Mouse (Mus musculus): Measurements from ENCODE around the gene Sumo1.
"Not testable (repeated sequence)": the region's sequence is repeated elsewhere in the genome, so short reads cannot be mapped to it uniquely, and the experiment has no call there.

Sumo1 gene

DNA sequence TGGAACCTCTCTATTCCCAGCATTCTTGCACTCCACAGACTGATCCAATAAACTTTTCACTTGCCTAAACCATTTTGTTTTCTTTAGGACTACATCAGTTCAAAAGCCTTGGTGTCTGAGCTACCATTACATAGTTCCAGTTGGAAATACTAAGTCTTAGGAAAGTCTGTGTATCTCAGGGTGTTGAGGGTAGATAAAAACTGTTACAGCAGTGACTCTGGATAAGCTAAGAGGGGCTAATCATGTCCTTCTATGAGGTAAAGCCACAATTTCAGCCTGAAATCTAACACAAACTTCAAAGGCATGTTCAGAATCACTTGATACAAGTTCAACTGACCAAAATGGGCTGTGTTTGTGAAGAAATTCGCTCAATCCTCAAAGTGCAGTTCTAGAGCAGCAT, 34.3 kb downstream of the Sumo1 start:
- DNase-seq (ENCODE audit: low spot score): no peak

DNA sequence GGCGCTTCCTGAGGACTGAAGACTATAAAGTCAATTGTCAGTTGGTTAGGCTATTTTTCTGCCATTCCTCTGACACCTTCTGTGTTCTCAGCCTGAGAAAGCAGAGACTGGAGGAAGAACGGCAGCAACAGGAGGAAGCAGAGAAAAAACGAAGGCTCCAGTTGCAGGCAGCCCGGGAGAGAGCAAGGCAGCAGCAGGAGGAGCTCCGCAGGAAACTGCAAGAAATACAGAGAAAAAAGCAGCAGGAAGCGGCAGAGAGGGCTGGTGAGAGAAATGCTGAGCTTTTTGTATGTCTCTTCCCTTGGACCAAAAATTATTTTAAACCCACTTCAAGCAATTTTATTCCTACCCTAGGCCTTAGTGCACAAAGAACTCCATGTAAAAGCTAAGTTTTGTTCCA, 37.6 kb downstream of the Sumo1 start:
- DNase-seq (ENCODE audit: low spot score): no peak

DNA sequence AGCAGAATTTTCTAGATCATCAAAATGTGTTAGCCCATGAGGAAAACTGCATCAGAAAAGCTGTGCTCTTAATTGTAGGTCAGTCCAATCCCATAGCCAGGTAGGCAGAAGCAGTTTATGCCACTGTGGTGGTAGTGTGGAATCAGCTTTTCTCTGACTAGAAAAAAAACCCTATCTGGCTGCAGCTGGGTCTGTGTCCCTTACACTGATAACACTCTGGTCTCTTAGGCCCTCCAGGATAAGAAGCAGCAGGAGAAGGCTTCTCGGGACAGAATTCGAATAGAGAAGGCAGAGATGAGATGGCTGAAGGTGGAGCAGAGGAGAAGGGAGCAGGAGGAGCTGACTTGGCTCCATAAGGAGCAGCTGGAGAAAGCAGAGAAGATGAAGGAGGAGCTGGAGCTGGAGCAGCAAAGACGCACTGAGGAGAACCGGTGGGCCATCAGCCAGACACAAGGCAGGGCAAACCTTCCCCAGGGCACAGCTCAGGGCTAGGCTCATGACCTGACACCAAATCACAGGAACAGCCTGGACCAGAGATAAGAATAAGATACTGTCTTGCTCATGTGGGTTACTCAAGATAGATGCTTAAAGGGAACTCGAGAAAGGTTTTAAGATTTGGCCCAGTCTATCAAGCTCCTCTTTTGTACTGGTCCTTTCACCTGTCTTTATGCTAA, 38.5 kb downstream of the Sumo1 start:
- peak; percentile 15 for DNase-seq (ENCODE audit: low spot score)

DNA sequence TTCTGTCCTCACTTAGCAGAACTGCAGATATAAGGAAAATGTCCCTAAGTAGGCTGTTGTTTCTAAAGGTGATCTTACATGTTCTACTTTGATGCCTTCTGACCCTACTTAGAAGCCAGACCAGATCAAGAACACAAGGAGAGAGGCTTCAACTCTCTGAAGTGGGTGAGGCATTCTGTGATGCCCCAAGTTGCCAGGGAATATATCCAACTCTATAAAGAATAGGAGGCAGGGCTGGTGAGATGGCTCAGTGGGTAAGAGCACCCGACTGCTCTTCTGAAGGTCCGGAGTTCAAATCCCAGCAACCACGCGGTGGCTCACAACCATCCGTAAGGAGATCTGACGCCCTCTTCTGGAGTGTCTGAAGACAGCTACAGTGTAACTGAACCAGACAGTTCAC, 40.3 kb downstream of the Sumo1 start:
- not testable (repeated sequence) for DNase-seq (ENCODE audit: low spot score)

DNA sequence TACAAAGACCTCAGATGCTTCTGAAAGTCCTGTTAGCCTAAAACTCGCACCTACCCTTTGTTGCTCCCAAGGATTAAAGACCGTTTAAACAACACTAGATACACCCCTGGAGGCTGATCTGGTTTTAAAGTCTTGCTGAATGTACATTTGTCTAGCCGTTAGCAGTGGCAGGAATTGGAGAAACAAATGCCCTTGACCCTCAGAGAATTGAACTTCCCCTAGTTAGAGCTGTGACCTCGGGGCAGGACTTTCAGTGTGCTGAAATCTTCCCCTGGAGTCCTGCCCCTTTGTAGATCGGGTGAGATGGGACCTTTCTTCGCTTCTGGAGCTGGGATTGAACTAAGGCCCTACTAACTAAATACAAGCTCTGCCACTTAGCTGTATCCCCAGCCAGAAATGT, 41.4 kb downstream of the Sumo1 start:
- no peak for DNase-seq (ENCODE audit: low spot score)

DNA sequence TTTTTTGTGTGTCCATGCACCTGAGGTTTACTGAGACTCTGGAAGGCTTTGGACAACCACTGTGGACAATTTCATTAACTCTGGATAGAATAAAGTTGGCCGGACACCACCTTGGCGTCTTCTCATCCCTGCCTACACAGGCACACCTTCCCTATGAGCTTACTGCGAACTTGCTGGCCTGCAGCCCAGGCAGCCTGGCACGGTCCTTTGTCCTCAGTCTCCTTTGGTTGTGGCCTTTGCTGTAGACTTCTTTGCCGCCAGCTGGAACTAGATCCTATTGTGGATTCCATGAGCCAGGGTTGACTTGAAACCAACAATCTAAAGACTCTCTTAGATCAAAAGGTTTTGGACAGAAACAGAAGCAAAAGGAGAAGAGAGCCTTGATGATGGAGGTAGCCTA, 45.2 kb downstream of the Sumo1 start:
- DNase-seq (ENCODE audit: low spot score): no peak

DNA sequence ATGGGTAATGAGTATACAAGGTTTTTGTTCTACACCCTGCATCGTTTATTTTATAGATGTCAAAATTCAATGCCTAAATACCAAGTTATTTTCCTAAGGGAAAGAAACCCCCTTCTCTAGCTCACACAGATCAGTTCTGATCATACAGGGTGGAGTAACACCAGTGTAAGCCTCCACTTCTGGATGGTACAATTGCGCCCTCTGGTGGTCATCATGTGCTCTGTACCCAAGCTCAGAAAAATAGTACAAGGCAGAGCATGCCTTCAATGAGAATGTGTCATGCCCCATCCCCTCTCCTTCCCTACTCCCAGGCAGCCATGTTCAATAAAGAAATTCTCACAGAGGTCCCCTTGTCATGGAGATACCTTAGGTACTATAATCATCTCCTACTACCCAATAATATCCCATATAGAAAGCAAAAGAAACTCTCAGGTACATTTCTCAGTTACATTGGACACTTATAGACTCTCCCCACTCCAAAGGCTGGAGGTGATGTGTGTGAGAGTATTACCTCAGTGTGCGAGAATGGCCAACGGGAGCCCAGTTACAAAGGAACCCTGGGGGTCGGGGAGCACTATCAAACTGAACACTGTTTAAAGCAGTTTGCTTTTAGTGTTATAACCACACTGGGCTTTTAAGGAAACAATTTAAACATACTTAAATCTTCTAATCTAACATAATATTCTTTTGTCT, 47.2 kb downstream of the Sumo1 start:
- no peak for DNase-seq (ENCODE audit: low spot score)

DNA sequence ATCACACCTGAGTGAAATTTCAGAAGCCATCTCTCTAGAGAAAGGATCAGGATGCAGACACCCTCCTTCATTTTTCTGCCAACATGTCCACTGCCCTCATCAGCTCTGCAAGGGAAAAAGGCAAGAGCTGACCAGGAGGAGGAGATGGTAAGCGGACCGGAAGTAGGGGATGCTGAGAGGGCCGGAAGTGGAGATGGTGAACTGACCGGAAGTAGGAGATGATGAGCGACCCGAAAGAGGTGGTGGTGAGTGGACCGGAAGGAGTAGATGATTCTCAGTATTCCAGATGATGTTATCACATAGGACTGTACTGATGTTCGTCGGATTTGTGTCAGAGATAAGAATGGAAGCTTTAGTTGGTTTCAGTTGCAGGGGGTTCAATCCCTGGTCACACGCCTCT, 51.4 kb downstream of the Sumo1 start:
- DNase-seq (ENCODE audit: low spot score): no peak

DNA sequence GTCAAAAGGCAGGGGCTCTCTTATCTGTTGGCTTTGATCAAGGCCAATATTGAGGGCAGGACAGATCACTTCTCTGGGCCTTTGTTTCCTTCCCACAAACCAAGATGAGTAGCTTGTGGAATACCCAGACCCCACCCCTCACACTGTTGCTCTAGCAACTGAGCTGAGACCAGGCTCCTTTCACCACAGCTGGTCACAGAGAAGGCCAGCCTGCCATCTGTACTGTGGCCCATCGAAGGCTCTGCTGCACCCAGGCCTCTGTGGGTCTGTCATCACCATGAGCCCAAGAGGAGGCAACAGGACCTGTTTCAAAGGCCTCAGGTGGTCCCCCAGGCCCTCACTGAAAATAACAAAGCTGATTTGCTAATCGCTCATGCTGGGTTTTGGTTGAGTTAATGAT, 55.6 kb downstream of the Sumo1 start:
- no peak for DNase-seq (ENCODE audit: low spot score)

DNA sequence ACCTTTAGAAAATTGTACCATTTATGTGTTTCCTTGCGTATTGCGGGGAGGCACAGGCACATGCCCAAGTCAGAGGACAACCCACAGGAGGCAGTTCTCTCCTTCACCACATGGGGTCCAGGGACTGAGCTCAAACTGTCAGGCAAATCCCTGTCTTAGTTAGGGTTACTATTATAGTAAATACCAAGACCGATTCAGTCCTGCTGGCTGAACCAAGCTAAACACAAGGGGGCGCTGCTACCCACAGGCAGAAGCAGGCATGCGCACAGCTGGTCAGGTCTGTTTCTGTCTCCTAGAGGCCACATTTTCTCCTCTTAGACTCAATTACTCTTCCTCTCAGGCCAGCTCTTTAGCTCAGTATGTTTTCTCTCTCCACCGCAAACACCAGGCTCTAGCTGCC, 56.8 kb downstream of the Sumo1 start:
- DNase-seq (ENCODE audit: low spot score): peak; percentile 17

DNA sequence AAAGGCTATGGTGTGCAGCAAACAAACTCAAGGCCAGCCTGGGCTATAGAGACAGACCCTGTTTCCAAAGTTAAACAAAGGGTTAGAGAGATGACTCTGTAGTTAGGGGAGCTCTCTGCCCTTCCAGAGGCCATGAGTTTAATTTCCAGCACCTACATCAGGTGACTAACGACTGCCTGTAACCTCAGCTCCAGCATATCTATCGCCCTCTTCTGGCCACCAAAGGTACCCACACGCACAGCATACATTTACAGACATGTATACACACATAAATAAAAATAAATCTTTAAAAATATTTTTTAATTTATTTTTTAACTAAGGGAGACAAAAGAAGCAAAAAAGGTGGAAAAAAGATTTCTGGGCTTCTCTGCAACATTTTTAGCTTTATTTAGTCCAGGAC, 59.7 kb downstream of the Sumo1 start:
- no peak for DNase-seq (ENCODE audit: low spot score)

DNA sequence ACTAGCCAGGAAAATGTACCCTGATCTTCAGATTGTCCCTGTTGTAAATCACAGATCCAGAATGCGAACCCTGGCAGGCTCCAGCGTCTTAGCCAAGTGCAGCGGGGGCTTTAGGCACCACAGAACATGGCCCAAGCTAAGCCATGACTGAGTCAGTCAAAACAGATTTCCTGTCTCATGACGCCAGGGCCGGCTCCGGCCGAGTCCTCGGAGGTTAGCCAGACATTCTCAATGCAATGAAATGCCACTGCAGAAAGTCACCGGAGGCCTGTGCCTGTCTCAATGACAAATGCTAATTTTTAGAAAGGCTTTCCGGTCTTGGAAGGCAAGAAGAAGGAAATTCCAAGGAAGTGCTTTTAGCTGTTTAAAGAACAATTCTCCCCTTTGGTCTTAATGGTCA, 60.7 kb downstream of the Sumo1 start:
- no peak for DNase-seq (ENCODE audit: low spot score)

DNA sequence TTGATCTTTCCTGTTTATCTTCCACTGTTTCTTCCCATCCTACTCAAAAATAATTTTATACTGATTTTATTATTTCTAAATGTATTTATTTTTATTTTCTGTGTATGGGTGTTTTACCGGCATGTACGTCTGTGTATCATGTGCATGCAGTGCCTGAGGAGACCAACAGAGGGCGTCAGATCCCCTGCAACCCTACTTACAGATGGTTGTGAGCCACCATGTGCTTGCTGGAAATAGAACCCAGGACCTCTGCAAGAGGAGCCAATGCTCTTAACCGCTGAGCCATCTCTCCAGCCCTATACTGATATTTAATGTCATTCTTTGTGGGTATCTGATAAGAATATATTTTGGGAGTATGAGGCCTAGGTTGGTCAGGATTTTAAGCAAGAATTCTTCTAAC, 61.2 kb downstream of the Sumo1 start:
- DNase-seq (ENCODE audit: low spot score): no peak

DNA sequence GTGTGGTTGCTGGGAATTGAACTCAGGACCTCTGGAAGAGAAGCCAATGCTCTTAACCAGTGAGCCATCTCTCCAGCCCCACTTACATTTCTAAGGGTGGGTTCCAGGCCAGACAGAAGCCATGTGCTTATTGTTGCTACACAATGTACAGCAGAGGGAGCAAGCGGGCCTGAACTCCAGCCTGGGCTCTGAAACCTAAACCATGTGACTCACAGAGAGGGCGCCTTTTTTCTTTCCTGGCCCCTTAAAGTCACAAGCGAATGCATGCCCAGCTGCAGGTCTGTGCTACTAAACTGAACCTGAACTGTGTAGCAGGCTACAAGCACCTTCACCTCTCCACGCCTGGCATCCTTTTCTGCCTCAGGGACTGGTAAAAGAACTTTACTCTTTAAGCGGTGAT, 61.7 kb downstream of the Sumo1 start:
- no peak for DNase-seq (ENCODE audit: low spot score)

DNA sequence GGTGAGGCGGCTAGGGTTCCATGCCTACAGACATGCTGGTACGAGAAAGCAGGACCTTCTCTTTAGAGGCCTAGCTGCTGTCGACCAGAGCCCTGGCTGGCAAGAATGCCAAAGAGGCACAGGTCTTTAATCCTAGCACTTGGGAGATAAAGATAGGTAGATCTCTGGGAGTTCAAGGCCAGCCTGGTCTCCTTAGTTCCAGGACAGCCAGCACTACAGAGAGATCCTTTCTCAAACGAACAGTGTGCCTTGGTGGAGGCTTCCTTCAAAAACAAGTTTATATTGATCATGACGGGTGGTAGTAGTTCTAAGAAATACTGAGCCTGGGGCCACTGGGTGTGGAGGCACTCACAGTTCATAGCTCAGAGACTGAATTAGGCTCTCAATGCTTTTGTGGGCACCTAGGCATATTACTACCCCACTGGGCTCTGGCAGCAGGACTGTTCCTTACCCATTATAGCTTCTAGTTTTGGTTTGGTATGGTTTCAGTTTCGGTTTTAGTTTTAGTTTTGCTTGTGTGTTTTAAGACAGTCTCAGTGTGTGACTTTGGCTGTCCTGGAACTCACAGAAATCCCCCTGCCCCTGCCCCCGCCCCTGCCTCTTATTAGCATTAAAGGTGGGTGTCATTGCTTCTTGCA, 62.4 kb downstream of the Sumo1 start:
- no peak for DNase-seq (ENCODE audit: low spot score)

DNA sequence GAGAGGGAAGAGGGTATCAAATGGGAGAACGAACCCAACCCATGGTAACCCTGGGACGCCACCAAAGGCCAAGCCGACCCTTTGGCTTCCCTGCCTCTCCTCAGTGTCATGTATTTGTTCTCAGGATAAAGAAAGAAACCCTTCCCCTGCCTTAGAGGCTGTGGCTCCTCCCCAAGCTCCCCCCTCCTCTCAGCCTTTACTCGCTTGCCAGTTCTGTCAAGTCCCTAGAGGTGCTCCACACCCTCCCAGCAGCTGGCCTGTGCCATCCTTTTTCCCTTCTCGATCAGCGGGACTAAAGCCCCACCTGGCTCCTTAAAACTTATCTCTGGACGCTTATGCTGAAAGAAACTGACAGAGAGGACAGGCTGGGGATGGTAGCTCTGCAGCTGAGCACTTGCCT, 63.6 kb downstream of the Sumo1 start:
- DNase-seq (ENCODE audit: low spot score): no peak

DNA sequence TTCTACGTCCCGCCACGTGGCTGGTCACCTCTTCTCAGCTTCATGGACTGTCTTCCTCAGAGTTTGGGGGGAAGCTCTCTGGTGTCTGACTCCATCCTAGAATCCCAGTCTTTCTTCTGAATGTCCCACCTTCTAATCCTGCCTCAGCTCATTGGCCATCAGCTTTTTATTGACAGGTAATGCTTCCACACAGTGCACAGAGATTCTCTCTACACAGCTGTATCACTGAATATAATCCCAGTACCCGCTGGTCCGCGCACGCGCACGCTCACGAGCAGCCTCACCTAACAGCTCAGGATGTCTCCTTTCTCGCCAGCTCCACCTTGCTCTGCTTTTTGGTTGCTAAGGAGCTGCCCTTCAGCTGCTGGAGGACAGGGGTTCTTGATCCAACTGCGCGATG, 64.2 kb downstream of the Sumo1 start:
- DNase-seq (ENCODE audit: low spot score): no peak

DNA sequence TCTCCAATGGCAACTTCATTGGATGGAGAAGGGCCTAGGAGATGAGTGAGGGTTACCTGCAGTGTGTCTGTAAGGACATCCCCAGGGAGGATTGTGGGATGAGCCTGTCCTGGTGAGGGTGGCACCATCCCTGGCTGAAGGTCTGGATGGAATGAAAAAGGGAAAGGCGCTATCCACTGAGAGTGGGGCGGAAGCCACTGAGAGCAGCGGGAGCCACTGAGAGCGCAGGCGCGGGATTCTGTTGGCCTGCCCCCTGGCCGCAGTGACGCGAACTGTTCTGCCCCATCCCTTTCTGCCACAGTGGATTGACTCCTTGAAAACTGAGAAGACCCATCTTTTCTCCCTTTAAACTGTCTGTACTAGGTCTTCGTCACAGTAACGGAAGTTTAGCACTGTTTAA, 66.7 kb downstream of the Sumo1 start:
- DNase-seq (ENCODE audit: low spot score): no peak

DNA sequence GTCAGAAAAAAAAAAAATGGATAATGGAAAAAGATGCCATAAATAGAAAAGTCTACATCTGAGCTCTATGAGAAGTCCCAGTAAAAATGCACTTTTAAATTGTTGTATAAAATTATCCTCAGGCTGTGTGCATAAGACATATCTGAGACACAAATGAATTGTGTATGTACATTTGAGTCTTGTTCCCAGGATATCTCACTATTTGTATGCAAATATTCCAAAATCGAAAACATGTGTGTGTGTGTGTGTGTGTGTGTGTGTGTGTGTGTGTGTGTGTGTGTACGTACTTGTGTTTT, 67.3 kb downstream of the Sumo1 start:
- no peak for DNase-seq (ENCODE audit: low spot score)

DNA sequence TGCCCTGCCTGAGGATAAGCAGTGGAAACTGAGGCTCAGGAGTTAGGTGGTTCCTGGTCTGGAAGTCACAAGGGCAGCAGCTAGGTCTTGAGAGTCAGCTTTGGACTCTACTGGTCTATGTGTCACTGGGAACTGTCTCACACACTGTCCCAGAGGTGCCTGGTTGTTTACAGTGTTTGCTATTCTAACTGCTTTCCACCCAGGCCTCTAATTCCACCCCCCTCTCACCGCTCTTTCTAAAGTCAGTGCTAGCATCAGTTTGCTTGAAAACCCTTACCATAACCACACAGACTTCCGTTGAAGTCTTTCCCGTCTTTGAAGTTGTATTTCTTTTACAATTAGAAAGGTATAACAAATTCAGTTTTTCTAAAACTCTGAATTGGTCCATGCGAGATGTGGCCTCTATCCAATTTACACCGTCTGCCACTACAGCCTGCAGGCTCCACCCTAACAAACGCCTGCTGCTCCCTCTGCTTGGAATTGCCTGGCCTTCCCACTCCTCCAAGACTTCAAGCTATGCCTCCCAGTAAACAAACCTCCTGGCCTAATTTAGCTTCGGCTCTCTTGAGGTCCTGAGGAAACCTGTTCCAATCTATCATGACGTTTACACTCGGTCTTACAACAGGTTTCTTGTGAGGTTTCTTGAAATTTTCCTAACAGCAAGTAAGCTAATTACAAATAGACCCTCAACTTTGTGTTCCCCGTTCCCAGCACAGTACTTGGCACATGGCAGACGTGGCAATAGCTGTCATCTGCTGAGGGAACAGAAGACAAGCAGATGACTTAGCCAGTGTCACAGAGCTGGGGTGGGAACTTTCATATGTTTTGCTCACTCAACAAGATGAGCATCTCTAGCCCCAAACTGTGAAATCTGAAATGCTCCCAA, 67.9 kb downstream of the Sumo1 start:
- DNase-seq (ENCODE audit: low spot score): no peak

DNA sequence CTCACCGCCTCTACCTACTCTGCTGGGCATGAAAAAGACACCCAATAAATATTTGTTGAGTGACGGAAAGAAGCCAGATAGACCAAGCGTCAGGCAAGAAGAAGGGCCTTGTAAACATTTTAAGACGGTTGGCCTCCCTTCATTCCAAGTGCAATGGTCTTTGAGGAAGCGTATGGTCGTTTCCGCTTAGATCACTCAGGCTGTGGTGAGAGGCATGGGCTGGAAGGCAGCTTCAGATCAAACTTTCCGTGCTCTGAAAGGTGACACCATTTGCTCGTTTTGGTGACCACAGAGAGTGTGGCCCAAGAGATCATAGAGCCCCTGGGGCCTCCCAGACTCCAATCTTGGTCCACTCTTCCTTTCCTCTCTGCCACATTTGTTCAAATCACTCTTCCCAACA, 75.0 kb downstream of the Sumo1 start:
- no peak for DNase-seq (ENCODE audit: low spot score)

DNA sequence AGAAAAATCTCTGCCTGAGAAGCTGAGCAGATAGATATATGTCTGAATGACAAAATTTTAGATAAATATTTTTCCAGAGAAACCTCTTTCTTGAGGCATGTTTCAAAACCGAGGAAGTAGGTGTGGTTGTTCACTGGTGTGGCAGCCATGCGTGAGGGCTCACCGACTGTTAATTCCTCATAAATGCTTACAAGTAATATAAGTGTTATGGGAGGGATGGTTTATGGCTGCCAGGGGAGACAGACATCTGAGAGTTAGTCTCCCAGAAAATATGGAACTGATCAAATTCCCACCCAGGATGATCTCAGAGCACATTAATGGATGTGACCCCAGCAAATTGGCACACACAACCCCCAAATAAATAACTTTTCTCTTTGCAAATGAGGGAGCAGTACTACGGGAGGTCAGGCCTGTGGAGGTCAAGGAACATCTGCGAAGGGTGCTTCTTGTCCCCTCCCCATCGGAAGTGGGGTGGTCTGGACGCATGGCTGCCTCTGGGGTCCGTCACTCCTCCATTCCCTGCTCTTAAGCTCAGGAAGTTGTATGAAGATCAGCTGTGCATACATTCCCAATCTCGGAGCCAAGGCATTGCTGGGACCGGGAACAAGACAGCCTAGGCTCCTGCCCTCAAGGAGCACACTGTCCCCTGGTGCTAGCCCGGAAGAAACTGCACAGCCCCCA, 75.9 kb downstream of the Sumo1 start:
- DNase-seq (ENCODE audit: low spot score): no peak

Data from ovary, adult 18-20 months (tissue).